Mouse (Mus musculus) liver, adult 2 months (tissue): ENCODE results near the gene Kat6b.

Experiments used
- CTCF ChIP-seq: fragments of 200-500 bp; IDR thresholded peaks from 2 replicates; pipeline ENCODE4 v1.5.1; 2011; ENCODE audit warnings: low read depth, low read length, control low read depth
- POLR2A ChIP-seq: fragments of 200-500 bp; IDR thresholded peaks from 2 replicates; pipeline ENCODE4 v1.6.1; 2011; ENCODE audit warnings: low read length, control low read depth; ENCODE audit not compliant: insufficient read depth; ENCODE audit errors: extremely low read depth

GRCm38 (mm10) chr14:21696186-21696830, 215.1 kb downstream of the Kat6b start:
- TF ChIP-seq CTCF: no peak
- no peak for TF ChIP-seq POLR2A
